33 mouse cellular contexts compared by ENCODE assay signal in the genomic region with DNA sequence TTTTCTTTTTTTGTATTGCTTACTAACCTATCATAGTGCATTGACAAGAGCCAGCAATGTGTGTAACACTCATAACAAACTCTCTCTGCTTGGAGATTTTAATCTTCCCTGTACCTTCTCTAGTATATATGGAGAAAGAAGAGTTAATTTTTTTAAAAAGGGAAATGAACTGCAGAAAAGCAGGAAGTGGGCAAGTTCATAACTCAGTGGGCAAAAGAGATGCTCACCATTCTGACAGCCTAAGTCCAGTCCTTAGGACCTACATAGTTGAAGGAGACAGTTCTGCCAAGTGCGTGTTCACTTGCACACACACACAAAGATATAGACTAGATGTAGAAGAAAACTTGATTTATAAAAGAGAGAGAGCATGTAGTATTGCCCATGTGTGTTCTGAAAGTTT. TPM values are rescaled to one million over a fixed set of nuclear protein-coding genes. Genes with fewer than 3 reads are reported as not detected.
DNase-seq lines count a peak whose midpoint lies in the region; ATAC-seq and TF ChIP-seq lines count a peak whose summit lies in the region.
"Had no signal": no experiment of that assay in that cellular context is flagged by ENCODE, and none has a peak within 500 bp of the region (broad histone marks: within the 10 kb centered on the region; RNA-seq: fewer than 3 reads in every experiment).

No protein-coding gene starts in this region.

- peak overlapping the region; percentile 0; the same call in 1 of the 2 replicates for H3K27ac ChIP-seq in gastrocnemius, adult 2 months
- H3K27ac ChIP-seq: forebrain, embryonic 10.5 days; forebrain, embryonic 13.5 days; heart, embryonic 10.5 days; hindbrain, embryonic 14.5 days; hindbrain, postnatal 0 days had no signal

- no peak for TF ChIP-seq CTCF in gastrocnemius, adult 2 months (IDR thresholded peaks at IDR 0.05)

- intact Hi-C loops in gastrocnemius, adult 2 months (cut with DNase I), result loop anchor here (5.0 kb wide), 1 partner anchor 46 kb away; a partner anchor contains a TSS

- no peak overlapping the region for H3K4me3 ChIP-seq in gastrocnemius, adult 2 months
- H3K4me3 ChIP-seq: forebrain, embryonic 10.5 days; forebrain, embryonic 13.5 days; heart, adult 2 months; heart, embryonic 10.5 days; heart, embryonic 13.5 days had no signal

- DNase-seq in gastrocnemius, adult 2 months, result no peak
- DNase-seq in gastrocnemius, postnatal 4 days (ENCODE audit: low spot score in 2 of 2), result no peak
- DNase-seq in cerebellum, adult 8-10 months, result no peak
- no peak for DNase-seq in frontal cortex, adult 2 months (ENCODE audit: extremely low spot score in 1 of 2, low spot score in 1 of 2)
- DNase-seq: adrenal gland, adult 8-10 months; adrenal gland, postnatal 25 days; cerebellum, adult 2 months; cerebellum, postnatal 10 days; cerebellum, postnatal 36 days; gastrocnemius, postnatal 25 days; heart, adult 2 months; heart, postnatal 14 days; heart, postnatal 4 days; kidney, adult 2 months had no signal

- peak; percentile 56 for ATAC-seq in common myeloid progenitor, adult 5-6 weeks (replicated peaks; ENCODE audit: low read depth, poor library complexity, severe bottlenecking)
- ATAC-seq in megakaryocyte progenitor cell, adult 5-6 weeks (replicated peaks; ENCODE audit: poor library complexity), result peak; percentile 44; the same call in 1 of the 2 replicates
- ATAC-seq: activated CD4-positive, CD25-positive, alpha-beta regulatory T cell, adult 4 months; forebrain, embryonic 13.5 days; forebrain, embryonic 16.5 days; hindbrain, postnatal 0 days; inflammation-experienced regulatory T-cells, adult 6 months; intestine, embryonic 16.5 days had no signal

RNA-seq across cellular contexts. Expression of a gene that starts 47.9 kb away (rescaled TPM):
- total RNA-seq in gastrocnemius, adult 2 months (2021), result 100 to 1,000 TPM; 118 to 153 TPM
- 100 to 1,000 TPM in 1 of 2 experiments, 10 to 100 TPM in 1; 87.7 to 101 TPM for total RNA-seq in gastrocnemius, postnatal 4 days (2021)
- total RNA-seq in common myeloid progenitor, adult 5-6 weeks (2017), result 46.5 and 126 TPM in 2 replicates
- 61.4 and 90.3 TPM in 2 replicates for total RNA-seq in megakaryocyte progenitor cell, adult 5-6 weeks (2015)
- total RNA-seq in megakaryocyte progenitor cell, adult 5-6 weeks (2017), result 37.4 TPM in 2 replicates
- 179 and 210 TPM in 2 replicates for polyA plus RNA-seq in frontal cortex, adult 2 months (2012; rRNA removed)

RNA-seq across cellular contexts. Expression of a gene that starts 57.8 kb away (rescaled TPM):
- total RNA-seq in gastrocnemius, adult 2 months (2021), result not detected
- under 1 TPM in 1 of 2 experiments, not detected in 1; 0.29 TPM for total RNA-seq in gastrocnemius, postnatal 4 days (2021)
- not detected in 2 replicates for total RNA-seq in common myeloid progenitor, adult 5-6 weeks (2017)
- not detected in 2 replicates for total RNA-seq in megakaryocyte progenitor cell, adult 5-6 weeks (2015)
- not detected in 2 replicates for total RNA-seq in megakaryocyte progenitor cell, adult 5-6 weeks (2017)
- polyA plus RNA-seq in frontal cortex, adult 2 months (2012; rRNA removed), result not detected in 2 replicates
- total RNA-seq: adrenal gland, adult 8-10 months; adrenal gland, postnatal 25 days; gastrocnemius, adult 8-10 months; gastrocnemius, postnatal 25 days; heart, adult 2 months; heart, postnatal 14 days; heart, postnatal 4 days; hindbrain, postnatal 0 days had no signal
- polyA plus RNA-seq: activated CD4-positive, CD25-positive, alpha-beta regulatory T cell, adult 4 months; brain, embryonic 14.5 days; C2C12; cerebellum, adult 2 months; embryonic facial prominence, embryonic 11.5 days; embryonic facial prominence, embryonic 14.5 days; forebrain, embryonic 10.5 days; forebrain, embryonic 13.5 days; forebrain, embryonic 16.5 days; heart, adult 2 months; heart, embryonic 13.5 days; heart, embryonic 16.5 days; hindbrain, embryonic 11.5 days; hindbrain, embryonic 14.5 days; hindbrain, postnatal 0 days; inflammation-experienced regulatory T-cells, adult 6 months; intestine, embryonic 16.5 days; kidney, adult 2 months had no signal
